Mouse (Mus musculus) heart, embryonic 10.5 days (tissue): Measurements from ENCODE around the gene Secisbp2. TPM values are rescaled to one million over a fixed set of nuclear protein-coding genes. Genes with fewer than 3 reads are reported as not detected.
"Not testable (repeated sequence)": the region's sequence is repeated elsewhere in the genome, so short reads cannot be mapped to it uniquely, and the experiment has no call there.

Source experiments
- DNase-seq: peaks from one replicate; pipeline ENCODE4 v3.0.0-alpha.2; 2017; ENCODE audit warnings: low spot score
- H3K27ac ChIP-seq: fragments of 300-500 bp; sonication (generic); 2 replicates; pipeline ENCODE4 v1.5.1; 2016; ENCODE audit warnings: mild to moderate bottlenecking
- H3K27me3 ChIP-seq: fragments of 300-500 bp; sonication (generic); 2 replicates; pipeline ENCODE4 v1.6.1; 2016; ENCODE audit warnings: mild to moderate bottlenecking; ENCODE audit not compliant: poor library complexity, insufficient read depth, severe bottlenecking
- H3K36me3 ChIP-seq: fragments of 300-500 bp; sonication (generic); 2 replicates; pipeline ENCODE4 v1.6.1; 2016; ENCODE audit warnings: mild to moderate bottlenecking, moderate library complexity
- H3K4me1 ChIP-seq: fragments of 300-500 bp; sonication (generic); 2 replicates; pipeline ENCODE4 v1.6.1; 2016; ENCODE audit warnings: mild to moderate bottlenecking
- H3K4me3 ChIP-seq: fragments of 300-500 bp; sonication (generic); 2 replicates; pipeline ENCODE4 v1.5.1; 2016; ENCODE audit warnings: mild to moderate bottlenecking, moderate library complexity
- H3K9me3 ChIP-seq: fragments of 300-500 bp; sonication (generic); 2 replicates; pipeline ENCODE4 v1.6.1; 2016; ENCODE audit warnings: mild to moderate bottlenecking, moderate library complexity
- WGBS: fragments of 180-500 bp; shearing (Covaris S2); methylation state at CpG from one replicate; pipeline ENCODE4 v1.1.7; 2016; 5-methylcytosine and 5-hydroxymethylcytosine counted together
- polyA plus RNA-seq: library from polyadenylated mRNA; unstranded; fragments of >200 nt; fragmentation: Nextera tagmentation; extraction: Ambion mirVana; gene quantifications from 2 replicates; pipeline ENCODE4 v1.2.1, GENCODE M21; 2016

The Secisbp2 gene
- polyA plus RNA-seq, 1 experiment from 2014 or later = 32.1 TPM

- no peaks in the 10 kb centered on the region for H3K27me3 ChIP-seq
- WGBS = 76% methylated on average over 2 of the region's 2 CpGs
- no peaks in the 10 kb centered on the region for H3K36me3 ChIP-seq
- H3K9me3 ChIP-seq = no peaks in the 10 kb centered on the region
- H3K4me1 ChIP-seq = no peaks in the 10 kb centered on the region
- DNase-seq = no peak
- no peak overlapping the region for H3K27ac ChIP-seq
- H3K4me3 ChIP-seq = no peak overlapping the region
These were observed 27.8 kb upstream of the Secisbp2 start for GRCm38 (mm10) chr13:51623678-51624077.

DNA sequence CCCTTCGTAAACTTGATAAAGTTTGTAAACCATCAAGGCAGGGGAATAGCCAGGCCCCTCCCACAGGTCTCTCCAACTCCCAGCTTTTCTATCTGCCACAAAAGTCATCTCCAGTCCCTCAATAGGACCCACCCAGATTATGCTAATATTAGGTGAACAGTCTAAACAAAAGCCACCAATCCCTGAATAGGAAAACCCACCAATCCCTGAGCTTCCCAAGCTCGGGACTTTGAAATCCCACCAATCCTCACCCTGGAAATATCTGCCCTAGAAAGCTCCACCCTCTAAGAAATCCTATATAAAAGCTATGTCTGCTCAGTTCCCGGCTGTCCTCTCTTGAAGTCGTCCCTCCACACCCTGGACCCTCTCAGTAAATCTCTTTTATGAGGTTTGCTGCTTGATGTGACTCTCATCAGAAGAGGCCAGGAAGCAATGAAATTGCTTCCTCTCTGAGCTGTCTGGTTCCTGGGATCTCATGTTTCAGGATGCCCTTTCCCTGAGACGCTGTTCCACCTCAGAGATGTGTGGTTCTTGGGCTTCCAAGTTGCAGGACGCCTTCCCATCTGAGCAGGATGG, 23.1 kb upstream of the Secisbp2 start:
- WGBS = 73% methylated on average over 6 of the region's 6 CpGs

DNA sequence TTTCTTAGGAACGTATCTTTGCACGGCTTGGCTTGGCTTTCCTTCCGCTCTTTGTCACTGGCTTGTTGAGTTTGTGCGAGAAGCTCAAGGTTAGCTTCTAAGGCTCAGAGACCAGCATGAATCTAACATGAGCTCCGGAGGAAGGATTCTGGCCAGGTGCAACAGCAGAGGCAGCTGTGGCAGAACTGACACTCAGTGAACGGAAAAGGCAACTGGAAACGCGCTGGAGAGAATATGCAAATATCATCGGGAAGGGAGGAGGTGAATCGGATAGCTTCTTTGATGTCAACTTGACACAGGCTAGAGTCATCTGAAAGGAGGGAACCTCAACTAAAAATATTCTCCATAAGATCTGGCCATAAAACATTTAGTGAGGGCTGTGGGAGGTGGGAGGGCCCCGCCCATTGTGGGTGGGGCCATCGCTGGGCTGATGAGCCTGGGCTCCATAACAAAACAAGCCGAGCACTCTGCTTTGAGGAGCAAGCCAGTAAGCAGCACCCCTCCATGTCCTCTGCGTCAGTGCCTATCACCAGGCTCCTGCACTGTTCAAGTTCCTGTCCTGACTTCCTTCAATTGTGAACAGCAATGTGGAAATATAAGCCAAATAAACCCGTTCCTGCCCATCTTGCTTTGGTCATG, 20.0 kb upstream of the Secisbp2 start:
- H3K4me3 ChIP-seq = no peak overlapping the region
- 71% methylated on average over 15 of the region's 15 CpGs for WGBS

More for the DNA sequence above, 23.1 kb upstream of the Secisbp2 start:
- Histone ChIP-seq H3K4me1 (no peaks in the 10 kb centered on the region), H3K27me3 (no peaks in the 10 kb centered on the region), H3K36me3 (no peaks in the 10 kb centered on the region), H3K4me3 (no peak overlapping the region), H3K9me3 (no peaks in the 10 kb centered on the region), H3K27ac (no peak overlapping the region)
- DNase-seq = no peak

GRCm38 (mm10) chr13:51632560-51633218, 18.8 kb upstream of the Secisbp2 start:
- Histone ChIP-seq H3K27me3 (no peaks in the 10 kb centered on the region), H3K9me3 (no peaks in the 10 kb centered on the region), H3K27ac (no peak overlapping the region), H3K4me3 (no peak overlapping the region), H3K4me1 (no peaks in the 10 kb centered on the region), H3K36me3 (no peaks in the 10 kb centered on the region)
- no peak for DNase-seq
- 85% methylated on average over 5 of the region's 5 CpGs for WGBS

More for the DNA sequence above, 20.0 kb upstream of the Secisbp2 start:
- no peaks in the 10 kb centered on the region for H3K9me3 ChIP-seq
- DNase-seq = no peak
- H3K27ac ChIP-seq = no peak overlapping the region
- no peaks in the 10 kb centered on the region for H3K4me1 ChIP-seq
- no peaks in the 10 kb centered on the region for H3K27me3 ChIP-seq
- no peaks in the 10 kb centered on the region for H3K36me3 ChIP-seq

DNA sequence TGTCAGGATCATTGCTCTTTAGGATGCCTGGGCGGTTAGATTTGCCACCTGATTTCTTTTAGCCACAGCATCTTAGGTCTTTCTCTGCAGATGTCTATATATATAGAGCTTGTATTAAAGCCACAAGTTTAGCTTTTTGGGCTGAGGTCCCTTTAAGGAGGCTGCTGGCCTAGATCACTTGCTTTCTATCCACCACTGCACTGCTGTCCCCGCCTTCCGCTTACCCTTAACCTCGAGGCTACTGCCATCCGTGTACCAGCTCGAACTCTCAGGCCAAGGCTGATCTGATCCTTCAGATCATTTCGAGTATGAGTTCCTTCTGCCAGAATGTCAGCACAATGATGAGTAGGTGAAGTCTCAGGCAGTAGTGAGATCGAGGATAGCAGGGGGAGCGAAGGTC, 16.1 kb upstream of the Secisbp2 start:
- H3K4me3 ChIP-seq, H3K36me3 ChIP-seq, H3K4me1 ChIP-seq, H3K9me3 ChIP-seq, DNase-seq, H3K27ac ChIP-seq, H3K27me3 ChIP-seq: not testable (repeated sequence)
- WGBS = 62% methylated on average over 4 of the region's 9 CpGs

GRCm38 (mm10) chr13:51638958-51639357, 12.5 kb upstream of the Secisbp2 start:
- Histone ChIP-seq H3K4me3 (no peak overlapping the region), H3K36me3 (no peaks in the 10 kb centered on the region), H3K27me3 (no peaks in the 10 kb centered on the region), H3K9me3 (no peaks in the 10 kb centered on the region), H3K27ac (no peak overlapping the region), H3K4me1 (peaks cover 3% of the 10 kb centered on the region; the same call in 1 of the 2 replicates)
- WGBS = 85% methylated on average over 4 of the region's 4 CpGs
- no peak for DNase-seq

- peaks cover 11% of the 10 kb centered on the region for H3K4me1 ChIP-seq
These were observed 10.1 kb upstream of the Secisbp2 start for GRCm38 (mm10) chr13:51641424-51641823.

GRCm38 (mm10) chr13:51642171-51642778, 9.2 kb upstream of the Secisbp2 start:
- Histone ChIP-seq H3K4me1 (peaks cover 18% of the 10 kb centered on the region), H3K4me3 (no peak overlapping the region), H3K27me3 (no peaks in the 10 kb centered on the region), H3K27ac (no peak overlapping the region), H3K36me3 (no peaks in the 10 kb centered on the region), H3K9me3 (no peaks in the 10 kb centered on the region)
- DNase-seq = no peak
- 38% methylated on average over 11 of the region's 11 CpGs for WGBS

More at GRCm38 (mm10) chr13:51641424-51641823, 10.1 kb upstream of the Secisbp2 start:
- WGBS = 89% methylated on average over 3 of the region's 3 CpGs
- H3K36me3 ChIP-seq = no peaks in the 10 kb centered on the region
- no peak overlapping the region for H3K27ac ChIP-seq
- DNase-seq = no peak
- H3K4me3 ChIP-seq = no peak overlapping the region
- no peaks in the 10 kb centered on the region for H3K9me3 ChIP-seq
- no peaks in the 10 kb centered on the region for H3K27me3 ChIP-seq

DNA sequence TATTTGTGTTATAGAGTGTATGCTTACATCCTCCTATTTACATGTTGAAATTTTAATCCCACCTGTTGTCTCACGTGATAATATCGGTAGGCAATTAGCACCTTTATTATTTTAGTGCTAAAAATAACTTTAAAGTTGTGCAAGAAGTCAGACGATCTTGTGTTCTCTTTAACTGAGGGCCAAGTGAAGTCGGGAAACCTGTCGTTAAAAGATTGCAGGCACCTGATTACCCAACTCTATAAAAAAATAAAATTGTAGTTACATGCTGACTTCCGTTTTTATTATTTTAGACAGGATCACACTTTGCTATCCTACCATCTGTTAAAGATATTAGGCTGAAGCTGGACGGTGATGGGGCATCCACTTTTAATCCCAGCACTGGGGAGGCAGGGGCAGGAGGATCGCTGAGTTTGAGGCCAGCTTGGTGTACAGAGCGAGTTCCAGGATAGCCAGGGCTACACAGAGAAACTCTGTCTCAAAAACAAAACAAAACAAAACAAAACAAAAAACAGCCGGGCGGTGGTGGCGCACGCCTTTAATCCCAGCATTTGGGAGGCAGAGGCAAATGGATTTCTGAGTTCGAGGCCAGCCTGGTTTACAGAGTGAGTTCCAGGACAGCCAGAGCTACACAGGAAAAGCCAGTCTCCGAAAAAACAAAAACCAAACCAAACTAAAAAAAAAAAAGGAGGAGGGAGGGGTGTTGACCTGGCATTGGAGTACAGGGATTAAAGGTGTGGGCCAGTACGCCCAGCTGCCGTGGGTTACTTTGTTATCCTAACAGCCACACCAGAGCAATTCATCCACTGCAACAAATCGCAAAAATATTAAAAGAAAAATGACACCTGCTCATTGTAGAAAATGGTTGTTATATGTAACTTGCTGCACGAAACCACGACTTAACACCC, 7.3 kb upstream of the Secisbp2 start:
- peak overlapping the region; percentile 95 for H3K27ac ChIP-seq
- H3K27me3 ChIP-seq = no peaks in the 10 kb centered on the region
- H3K9me3 ChIP-seq = no peaks in the 10 kb centered on the region
- 46% methylated on average over 20 of the region's 20 CpGs for WGBS
- peak overlapping the region; percentile 79 for H3K4me3 ChIP-seq
- DNase-seq = no peak
- no peaks in the 10 kb centered on the region for H3K36me3 ChIP-seq
- H3K4me1 ChIP-seq = peaks cover 30% of the 10 kb centered on the region

DNA sequence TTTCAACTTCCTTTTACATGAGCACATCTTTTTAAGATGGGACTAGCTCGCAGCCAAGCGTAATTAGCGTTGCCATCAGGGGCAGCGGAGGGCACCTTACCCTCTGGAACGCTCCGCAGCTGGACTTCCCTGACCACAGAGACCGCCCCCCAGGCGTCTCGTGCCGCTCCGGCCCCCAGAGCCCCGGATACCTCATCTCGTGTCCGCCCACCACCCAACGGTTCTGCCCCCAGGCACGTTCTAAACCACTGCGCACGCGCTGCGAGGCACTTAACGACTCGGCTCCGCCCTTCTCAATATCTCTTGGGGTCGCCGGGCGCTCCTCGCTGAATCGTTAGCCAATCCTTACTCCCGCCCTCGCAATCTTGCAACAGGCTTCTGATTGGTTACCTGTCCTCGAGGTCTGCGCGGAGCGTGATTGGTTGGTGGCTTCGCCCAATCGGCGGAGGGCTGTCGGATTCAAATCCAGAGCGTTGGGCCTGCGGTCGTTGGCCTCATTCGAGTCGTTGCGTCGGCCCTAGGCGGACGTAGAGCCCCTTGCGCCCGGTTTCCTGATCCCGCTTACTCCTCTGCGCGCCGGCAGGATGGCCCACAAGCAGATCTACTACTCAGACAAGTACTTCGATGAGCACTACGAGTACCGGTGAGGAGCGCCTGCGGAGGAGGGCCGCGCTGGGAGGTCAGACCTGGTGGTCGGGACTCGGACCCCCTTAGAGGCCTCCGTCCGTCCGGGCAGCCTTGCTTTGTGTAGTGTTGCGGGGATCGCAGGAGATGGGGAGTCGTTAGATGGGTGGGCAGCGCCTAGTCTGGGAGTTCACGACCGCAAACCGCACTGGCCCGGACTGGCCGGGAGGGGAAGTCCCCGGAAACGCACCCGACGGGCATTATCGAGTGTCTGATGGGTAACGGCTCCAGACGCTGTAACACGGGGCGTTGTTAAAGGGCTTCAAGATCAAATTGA, 6.4 kb upstream of the Secisbp2 start, which contains the start of gene Cks2:
Gene Cks2 (plus strand): TSS at position 404 of the 961 bp plus-strand sequence.
- Histone ChIP-seq H3K27ac (peak within 1 kb of the TSS; percentile 95), H3K4me1 (peaks cover 30% of the 10 kb centered on the region), H3K9me3 (no peaks in the 10 kb centered on the region), H3K36me3 (peaks cover 4% of the 10 kb centered on the region; the same call in 1 of the 2 replicates), H3K27me3 (no peaks in the 10 kb centered on the region), H3K4me3 (peak within 1 kb of the TSS; percentile 79)
- under 1% methylated on average over 83 of the region's 83 CpGs for WGBS
- peak; percentile 100 for DNase-seq

DNA sequence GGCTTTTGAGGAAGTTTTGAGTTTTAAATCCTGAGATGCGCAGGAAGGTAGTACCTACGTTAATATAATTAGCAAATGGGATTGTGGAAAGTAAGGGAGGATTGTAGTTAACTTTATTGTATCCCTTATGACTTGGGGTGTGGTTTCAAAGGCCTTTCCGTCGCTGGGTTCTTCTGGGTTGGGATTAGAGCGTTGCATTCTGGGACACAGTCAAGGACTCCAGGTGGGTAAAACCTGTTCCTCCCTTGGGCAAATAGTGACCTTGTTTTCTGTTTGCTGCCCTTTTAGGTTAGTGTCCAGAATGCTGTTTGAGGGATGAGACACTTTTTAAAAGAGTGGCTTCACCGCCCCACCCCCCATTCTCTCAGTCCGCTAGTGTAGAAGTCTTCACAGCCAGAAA, 5.6 kb upstream of the Secisbp2 start:
- Histone ChIP-seq H3K36me3 (peaks cover 6% of the 10 kb centered on the region; the same call in 1 of the 2 replicates), H3K9me3 (no peaks in the 10 kb centered on the region), H3K27ac (peak overlapping the region; percentile 95), H3K4me1 (peaks cover 31% of the 10 kb centered on the region), H3K4me3 (peak overlapping the region; percentile 79), H3K27me3 (no peaks in the 10 kb centered on the region)
- 2% methylated on average over 7 of the region's 7 CpGs for whole genome bisulfite sequencing
- DNase-seq = peak; percentile 79
